9 mouse cellular contexts compared by ENCODE assay signal in the genomic region with DNA sequence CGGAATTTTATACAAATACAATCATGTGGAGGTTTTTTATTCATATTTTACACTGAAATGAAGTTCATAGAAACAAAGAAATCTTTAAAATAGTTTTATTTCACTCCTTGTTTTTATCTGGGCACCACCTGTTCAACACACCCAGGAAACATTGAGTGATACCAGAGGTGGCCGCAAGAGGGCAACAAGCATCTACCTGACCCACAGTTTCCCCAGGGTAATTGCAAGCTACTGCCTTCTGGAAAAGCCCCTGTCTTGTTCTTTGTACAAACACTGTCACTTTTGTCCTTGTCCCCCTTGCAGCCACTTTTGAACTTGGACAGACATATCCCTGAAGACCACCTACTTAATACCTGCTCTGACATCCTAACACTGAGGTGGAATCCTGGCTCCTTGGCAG. TPM values are rescaled to one million over a fixed set of nuclear protein-coding genes. Genes with fewer than 3 reads are reported as not detected.
DNase-seq lines count a peak whose midpoint lies in the region; ATAC-seq and TF ChIP-seq lines count a peak whose summit lies in the region.
"Had no signal": no experiment of that assay in that cellular context is flagged by ENCODE, and none has a peak within 500 bp of the region (broad histone marks: within the 10 kb centered on the region; RNA-seq: fewer than 3 reads in every experiment).

No protein-coding gene starts in this region.

- 12% methylated on average over 2 of the region's 2 CpGs for WGBS in heart, adult 2 months
- 4% methylated on average over 2 of the region's 2 CpGs for WGBS in midbrain, embryonic 14.5 days

- TF ChIP-seq POLR2A in heart, adult 2 months (IDR thresholded peaks at IDR 0.05; ENCODE audit: insufficient read depth, low read depth, low read length): no peak

- H3K9ac ChIP-seq in heart, adult 2 months (ENCODE audit: low read depth, low read length): no peak overlapping the region
- no peak overlapping the region for H3K9ac ChIP-seq in midbrain, embryonic 14.5 days (replicated peaks; ENCODE audit: low read length)
- H3K9ac ChIP-seq: liver, embryonic 15.5 days had no signal

- no peaks in the 10 kb centered on the region for H3K79me2 ChIP-seq in heart, adult 2 months (replicated peaks; ENCODE audit: control insufficient read depth, insufficient read depth, low read length)

- H3K27ac ChIP-seq in heart, adult 2 months: no peak overlapping the region
- no peak overlapping the region for H3K27ac ChIP-seq in midbrain, embryonic 14.5 days (replicated peaks; ENCODE audit: low read depth, low read length)
- H3K27ac ChIP-seq: liver, embryonic 15.5 days had no signal

- TF ChIP-seq CTCF in heart, adult 2 months (IDR thresholded peaks at IDR 0.05): peak; percentile 86

- no peaks in the 10 kb centered on the region; the same call in 1 of the 2 replicates for H3K27me3 ChIP-seq in heart, adult 2 months (ENCODE audit: control insufficient read depth, insufficient read depth, low read length)
- no peaks in the 10 kb centered on the region for H3K27me3 ChIP-seq in midbrain, embryonic 14.5 days (ENCODE audit: control insufficient read depth, insufficient read depth, low read length)
- H3K27me3 ChIP-seq: liver, embryonic 15.5 days had no signal

- no peaks in the 10 kb centered on the region for H3K36me3 ChIP-seq in heart, adult 2 months (ENCODE audit: control insufficient read depth, insufficient read depth, low read length)
- H3K36me3 ChIP-seq in midbrain, embryonic 14.5 days (ENCODE audit: control insufficient read depth, insufficient read depth, low read length): no peaks in the 10 kb centered on the region
- H3K36me3 ChIP-seq: liver, embryonic 15.5 days had no signal

- no peak overlapping the region for H3K4me2 ChIP-seq in midbrain, embryonic 14.5 days (ENCODE audit: low read length)
- H3K4me2 ChIP-seq: liver, embryonic 15.5 days had no signal

- peak in 1 of 2 experiments; percentile 43 for DNase-seq in heart, adult 2 months
- DNase-seq in heart, adult 9 months (ENCODE audit: low spot score in 2 of 2): no peak
- peak; percentile 83 for DNase-seq in brain, adult 2 months (ENCODE audit: low read depth, low spot score)
- peak; percentile 54 to 80 for DNase-seq in layer of hippocampus, postnatal 25 days (ENCODE audit: extremely low spot score in 1 of 2, low spot score in 1 of 2)
- DNase-seq in midbrain, embryonic 14.5 days: peak; percentile 75
- no peak for DNase-seq in urinary bladder, adult 2 months (ENCODE audit: low spot score)

- no peak overlapping the region for H3K4me3 ChIP-seq in heart, adult 2 months
- no peak overlapping the region for H3K4me3 ChIP-seq in midbrain, embryonic 14.5 days (replicated peaks; ENCODE audit: low read depth, low read length)
- H3K4me3 ChIP-seq: liver, embryonic 15.5 days had no signal

- no peaks in the 10 kb centered on the region; the same call in 1 of the 2 replicates for H3K4me1 ChIP-seq in heart, adult 2 months (ENCODE audit: control insufficient read depth, insufficient read depth, low read length)
- H3K4me1 ChIP-seq in midbrain, embryonic 14.5 days (ENCODE audit: control insufficient read depth, insufficient read depth, low read length): no peaks in the 10 kb centered on the region
- H3K4me1 ChIP-seq: liver, embryonic 15.5 days had no signal

- intact Hi-C loops in heart, adult 2 months (cut with DNase I): loop anchor here (2.0 kb wide), 1 partner anchor 241 kb away; no protein-coding TSS in a partner anchor

- no peak for TF ChIP-seq EP300 in heart, adult 2 months (IDR thresholded peaks at IDR 0.05; ENCODE audit: insufficient read depth, low read depth, low read length)

- H3K9me3 ChIP-seq in midbrain, embryonic 14.5 days (ENCODE audit: control insufficient read depth, low read length): no peaks in the 10 kb centered on the region
- H3K9me3 ChIP-seq: liver, embryonic 15.5 days had no signal

- peak; percentile 74 for ATAC-seq in CD4-positive, CD25-positive, alpha-beta regulatory T cell, adult 4 months
- peak; percentile 70 for ATAC-seq in frontal cortex, adult (ENCODE audit: low TSS enrichment)
- no peak for ATAC-seq in midbrain, embryonic 14.5 days (ENCODE audit: low FRiP score, low TSS enrichment)

RNA-seq across cellular contexts. Expression of a gene that starts 19.7 kb away (rescaled TPM):
- 10 to 100 TPM; 11.7 to 14.9 TPM for total RNA-seq in heart, adult 2 months (2021)
- polyA plus RNA-seq in heart, adult 2 months (2012; rRNA removed): 2.6 and 5.0 TPM in 2 replicates
- 10 to 100 TPM in 1 of 2 experiments, 1 to 10 TPM in 1; 8.2 to 11.0 TPM for polyA plus RNA-seq in CD4-positive, CD25-positive, alpha-beta regulatory T cell, adult 4 months (2017; shearing (Covaris generic))
- total RNA-seq in layer of hippocampus, postnatal 25 days (2021): 10 to 100 TPM; 26.5 to 27.4 TPM
- polyA plus RNA-seq in midbrain, embryonic 14.5 days (2014; fragmentation: Nextera tagmentation; extraction: Ambion mirVana): 12.1 and 14.5 TPM in 2 replicates
- 13.0 and 13.5 TPM in 2 replicates for polyA plus RNA-seq in urinary bladder, adult 2 months (2012; rRNA removed)

RNA-seq across cellular contexts. Expression of a gene that starts 20.8 kb away (rescaled TPM):
- 1 to 10 TPM in 1 of 2 experiments, under 1 TPM in 1; 0.64 to 1.3 TPM for total RNA-seq in heart, adult 2 months (2021)
- polyA plus RNA-seq in heart, adult 2 months (2012; rRNA removed): 0.39 and 1.4 TPM in 2 replicates
- under 1 TPM in 1 of 2 experiments, not detected in 1; 0.28 TPM for polyA plus RNA-seq in CD4-positive, CD25-positive, alpha-beta regulatory T cell, adult 4 months (2017; shearing (Covaris generic))
- 100 to 1,000 TPM; 148 TPM for total RNA-seq in layer of hippocampus, postnatal 25 days (2021)
- 62.5 and 79.2 TPM in 2 replicates for polyA plus RNA-seq in midbrain, embryonic 14.5 days (2014; fragmentation: Nextera tagmentation; extraction: Ambion mirVana)
- polyA plus RNA-seq in urinary bladder, adult 2 months (2012; rRNA removed): 0.66 and 1.6 TPM in 2 replicates

Comparison
In these comparisons a context has a peak if more than half of its experiments do, and no peak if none do; other contexts are left out.
1. DNase-seq: peak in brain, adult 2 months (single experiment), layer of hippocampus, postnatal 25 days (2 of 2) and midbrain, embryonic 14.5 days (single experiment); none in heart, adult 9 months (0 of 2) and urinary bladder, adult 2 months (single experiment).
2. RNA of a gene that starts 20.8 kb away (polyA plus RNA-seq): 62.5 to 79.2 TPM in midbrain, embryonic 14.5 days; 0.66 to 1.6 TPM in urinary bladder, adult 2 months, 0.39 to 1.4 TPM in heart, adult 2 months and 0.28 TPM in CD4-positive, CD25-positive, alpha-beta regulatory T cell, adult 4 months; every median in the first group is over 10 times any median in the second.